Mouse (Mus musculus) liver, adult 10 weeks (tissue): Measurements from ENCODE around the gene Rps6ka2. TPM values are rescaled to one million over a fixed set of nuclear protein-coding genes. Genes with fewer than 3 reads are reported as not detected.

Experiments
- polyA plus RNA-seq: library from polyadenylated mRNA; stranded (reverse); fragments of 350-450 nt; fragmentation: Illumina TruSeq; extraction: RNeasy Lipid Tissue Mini Kit (QIAGEN cat#74804); gene quantifications from one replicate; pipeline ENCODE4 v1.2.3, GENCODE M21; 2014; ENCODE audit warnings: low read depth, low replicate concordance

Gene Rps6ka2
- polyA plus RNA-seq = 0.16 TPM

GRCm38 (mm10) chr17:7169627-7170303 is at the start of gene Rps6ka2:
TSS of gene Rps6ka2 (plus strand) at chr17:7170115.

GRCm38 (mm10) chr17:7324346-7324745 is 154.4 kb downstream of the Rps6ka2 start, which contains the start of gene Tcp10a:
TSS of gene Tcp10a (plus strand) at chr17:7324646.

GRCm38 (mm10) chr17:7352596-7352995 is 182.7 kb downstream of the Rps6ka2 start, which contains the start of gene Ttll2:
TSS of gene Ttll2 (minus strand) at chr17:7352696.

Other genes starting within 250 kb of the Rps6ka2 start
- gene Rsph3b, start 221.4 kb upstream of the Rps6ka2 start, polyA plus RNA-seq = 15.0 TPM
- 10.0 TPM for gene Tagap1, start 209.0 kb upstream of the Rps6ka2 start, polyA plus RNA-seq
- gene Rnaset2b, start 199.5 kb upstream of the Rps6ka2 start, polyA plus RNA-seq = 245 TPM
- gene Gm49721, start 191.2 kb upstream of the Rps6ka2 start, polyA plus RNA-seq = not detected
- gene Gm1604a, start 144.5 kb upstream of the Rps6ka2 start, polyA plus RNA-seq = not detected
- not detected for gene Tcp10a, start 154.5 kb downstream of the Rps6ka2 start, polyA plus RNA-seq
- gene Ttll2, start 182.6 kb downstream of the Rps6ka2 start, polyA plus RNA-seq = not detected
- gene Gm49630, start 201.9 kb downstream of the Rps6ka2 start, polyA plus RNA-seq = not detected
- 2.3 TPM for gene Unc93a2, start 215.3 kb downstream of the Rps6ka2 start, polyA plus RNA-seq